Mouse (Mus musculus) bone marrow macrophage, adult 2 months (primary cell): ENCODE results near the gene Gcdh.

Source experiments
- CTCF ChIP-seq: IDR thresholded peaks from 2 replicates; pipeline ENCODE4 v1.5.1; 2012; ENCODE audit warnings: low read depth, mild to moderate bottlenecking, low read length, moderate library complexity
- POLR2A ChIP-seq: IDR thresholded peaks from 2 replicates; pipeline ENCODE4 v1.6.1; 2012; ENCODE audit warnings: mild to moderate bottlenecking, low read depth, low read length, borderline replicate concordance

- no peak for TF ChIP-seq CTCF
- TF ChIP-seq POLR2A: no peak
These were observed 56.4 kb downstream of the Gcdh start for GRCm38 (mm10) chr8:84837149-84837911.
